Mouse (Mus musculus): ENCODE results near the gene Vmn2r39. TPM values are rescaled to one million over a fixed set of nuclear protein-coding genes. Genes with fewer than 3 reads are reported as not detected.
"Not testable (repeated sequence)": the region's sequence is repeated elsewhere in the genome, so short reads cannot be mapped to it uniquely, and the experiment has no call there.

Vmn2r39 gene
- total RNA-seq (2014; fragmentation: Nextera tagmentation) (not detected in 2 replicates), total RNA-seq (2017) (not detected in 2 replicates)

- not testable (repeated sequence) for ATAC-seq (replicated peaks; ENCODE audit: low FRiP score, low TSS enrichment, poor library complexity, severe bottlenecking)
Observed at GRCm38 (mm10) chr7:9030698-9031097, at the start of gene Vmn2r39. TSS of gene Vmn2r39 (minus strand) at chr7:9030798.

- not testable (repeated sequence) for ATAC-seq (replicated peaks; ENCODE audit: low FRiP score, low TSS enrichment, poor library complexity, severe bottlenecking)
Observed at GRCm38 (mm10) chr7:9065353-9065752, 34.8 kb upstream of the Vmn2r39 start.

Other genes with a start within 250 kb of the Vmn2r39 start
- not detected in 2 replicates for gene Vmn2r40, start 99.4 kb downstream of the Vmn2r39 start, total RNA-seq (2014; fragmentation: Nextera tagmentation)
- not detected in 2 replicates for gene Vmn2r40, start 99.4 kb downstream of the Vmn2r39 start, total RNA-seq (2017)
- gene Vmn2r38, start 67.1 kb upstream of the Vmn2r39 start, total RNA-seq (2014; fragmentation: Nextera tagmentation), result not detected in 2 replicates
- gene Vmn2r38, start 67.1 kb upstream of the Vmn2r39 start, total RNA-seq (2017), result not detected in 2 replicates
- gene Vmn2r37, start 192.9 kb upstream of the Vmn2r39 start, total RNA-seq (2014; fragmentation: Nextera tagmentation), result not detected in 2 replicates
- gene Vmn2r37, start 192.9 kb upstream of the Vmn2r39 start, total RNA-seq (2017), result not detected in 2 replicates